Mouse (Mus musculus): ENCODE data around the gene Rbm7. TPM values are rescaled to one million over a fixed set of nuclear protein-coding genes. Genes with fewer than 3 reads are reported as not detected.
"Not testable (repeated sequence)": the region's sequence is repeated elsewhere in the genome, so short reads cannot be mapped to it uniquely, and the experiment has no call there.

The Rbm7 gene
- total RNA-seq, 2 experiments from 2014 or later: 37.2 to 39.8 TPM

DNA sequence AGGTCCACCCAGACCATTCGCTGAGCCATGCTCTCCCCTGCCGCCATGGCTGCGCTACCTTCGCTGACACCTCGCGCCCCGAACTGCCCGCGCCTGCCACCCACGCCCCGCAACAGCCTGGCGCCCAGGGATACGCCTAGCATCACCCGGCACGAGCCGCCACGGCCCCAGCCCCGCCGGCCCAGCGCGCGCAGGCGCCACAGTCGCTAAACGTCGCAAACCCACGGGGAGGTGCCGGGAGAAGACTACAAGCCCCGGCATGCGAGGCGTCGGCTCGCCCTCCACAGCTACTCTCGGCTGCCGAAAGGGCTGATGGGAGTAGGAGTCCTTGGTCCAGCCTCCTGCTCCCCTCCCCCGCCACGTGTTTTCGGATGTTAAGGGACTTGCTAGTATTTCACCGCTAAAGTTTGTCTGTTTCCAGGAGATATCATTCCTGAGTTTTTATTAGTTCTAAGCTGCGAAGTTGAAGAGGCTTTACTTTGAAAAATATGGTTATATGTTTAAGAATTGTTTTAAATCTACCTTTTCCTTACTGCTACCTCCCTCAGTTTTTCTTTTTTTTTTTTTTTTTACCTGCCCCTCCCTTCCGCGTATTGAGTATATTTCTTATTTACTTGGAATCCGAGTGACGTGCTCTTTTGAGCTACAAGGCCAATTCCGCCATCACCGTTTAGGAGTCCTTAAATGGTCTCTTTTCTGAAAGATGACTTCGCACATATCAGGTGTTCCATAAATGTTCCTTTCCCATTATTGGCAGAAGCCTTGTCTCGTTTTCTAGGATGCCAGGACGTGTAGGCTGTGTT is 14.5 kb downstream of the Rbm7 start, which contains the start of gene Rexo2:
Gene Rexo2, minus strand, starts transcription at position 213 of the 803 bp plus-strand sequence.
- DNase-seq (ENCODE audit: low spot score in 2 of 2): peak; percentile 95 to 97

DNA sequence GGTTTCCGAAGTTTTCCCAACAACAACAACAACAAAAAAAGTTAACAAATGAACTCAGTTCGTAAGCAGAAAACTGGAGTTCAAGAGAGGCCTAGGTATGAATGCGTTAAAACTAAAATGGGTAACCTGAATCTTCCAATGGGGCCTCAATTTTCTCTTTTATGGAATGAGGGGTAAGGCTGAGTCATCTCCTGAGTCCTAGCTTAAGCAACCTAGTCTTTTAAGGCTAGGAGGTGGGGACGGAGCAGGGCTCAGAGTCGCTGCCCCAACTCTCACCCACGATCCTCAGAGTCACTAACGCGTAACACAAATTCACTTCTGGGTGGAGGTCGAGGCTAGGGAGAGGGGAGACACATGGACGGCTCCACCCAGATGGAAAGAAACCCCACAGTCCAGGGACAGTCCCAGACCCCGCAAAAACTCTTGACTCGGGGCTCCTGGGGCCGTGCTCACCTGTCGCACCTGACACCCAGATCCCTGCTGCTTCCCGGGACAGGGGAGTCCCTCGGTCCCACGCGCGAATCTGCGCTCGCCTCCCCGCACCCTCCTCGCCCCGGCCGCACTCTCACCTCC is 15.2 kb downstream of the Rbm7 start:
- DNase-seq (ENCODE audit: low spot score in 2 of 2): no peak

GRCm38 (mm10) chr9:48478808-48479207 is 16.3 kb downstream of the Rbm7 start:
- DNase-seq (ENCODE audit: low spot score in 2 of 2): no peak

GRCm38 (mm10) chr9:48476236-48477165 is 18.6 kb downstream of the Rbm7 start:
- no peak for DNase-seq (ENCODE audit: low spot score in 2 of 2)

GRCm38 (mm10) chr9:48474367-48474766 is 20.7 kb downstream of the Rbm7 start:
- no peak for DNase-seq (ENCODE audit: low spot score in 2 of 2)

- no peak for DNase-seq (ENCODE audit: low spot score in 2 of 2)
Observed at GRCm38 (mm10) chr9:48473131-48473530, 22.0 kb downstream of the Rbm7 start.

DNA sequence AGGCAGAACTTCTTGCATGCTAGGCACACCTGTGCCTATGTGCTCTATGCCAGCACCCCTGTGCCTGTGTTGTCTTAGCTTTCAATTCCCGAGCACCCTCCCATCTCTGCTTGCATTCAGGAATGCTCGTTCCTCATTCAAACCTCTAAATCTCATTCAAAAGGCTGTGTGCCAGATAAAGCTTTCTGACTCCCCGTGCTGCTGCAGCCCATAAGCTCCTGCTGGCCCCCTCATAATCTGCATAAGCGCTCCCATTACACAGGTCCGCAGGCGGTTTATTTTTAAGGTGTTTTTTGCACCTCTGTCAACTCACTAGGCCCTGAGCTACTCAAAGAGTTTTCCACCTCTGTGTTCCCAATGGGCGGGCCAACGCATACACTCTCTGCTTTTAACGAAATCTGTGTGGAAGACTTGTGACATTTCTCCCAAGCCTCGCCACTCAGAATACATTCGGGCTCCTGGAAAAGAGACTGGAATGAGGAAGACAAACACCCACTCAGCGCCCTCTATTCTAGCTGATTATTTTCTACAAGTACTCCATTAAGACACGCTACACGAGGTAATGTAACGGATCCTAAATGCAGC is 22.6 kb downstream of the Rbm7 start:
- no peak for DNase-seq (ENCODE audit: low spot score in 2 of 2)

DNA sequence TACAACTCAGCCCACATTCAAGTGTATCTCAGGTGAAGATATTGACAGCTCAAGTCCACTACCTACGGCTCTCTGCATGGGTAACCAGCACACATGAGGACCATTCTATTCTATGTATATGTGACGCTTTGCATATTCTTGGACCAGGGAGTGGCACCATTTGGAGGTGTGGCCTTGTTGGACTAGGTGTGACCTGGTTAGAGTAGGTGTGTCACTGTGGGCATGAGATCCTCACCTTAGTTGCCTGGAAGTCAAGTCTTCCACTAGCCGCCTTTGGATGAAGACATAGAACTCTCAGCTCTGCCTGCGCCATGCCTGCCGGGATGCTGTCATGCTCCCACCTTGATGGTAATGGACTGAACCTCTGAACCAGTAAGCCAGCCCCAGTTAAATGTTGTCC is 27.6 kb downstream of the Rbm7 start:
- DNase-seq (ENCODE audit: low spot score in 2 of 2): not testable (repeated sequence)

DNA sequence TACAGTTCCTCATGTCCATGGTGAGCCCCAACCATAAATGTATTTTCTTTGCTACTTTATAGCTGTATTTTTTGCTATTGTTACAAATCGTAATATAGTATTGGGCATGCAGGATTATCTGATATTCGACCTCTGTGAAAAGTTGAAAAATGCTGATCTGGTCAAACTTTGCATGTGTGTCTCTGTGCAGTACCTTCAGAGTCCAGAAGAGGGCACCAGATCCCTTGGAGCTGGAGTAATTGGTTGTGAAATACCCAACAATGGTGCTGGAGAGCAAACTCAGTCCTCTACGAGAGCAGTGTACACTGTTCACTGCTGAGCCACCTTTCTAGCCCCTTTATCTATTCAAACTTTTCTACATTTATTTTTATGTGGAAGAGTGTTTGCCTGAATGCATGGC is 28.3 kb downstream of the Rbm7 start:
- DNase-seq (ENCODE audit: low spot score in 2 of 2): peak in 1 of 2 experiments; percentile 75

DNA sequence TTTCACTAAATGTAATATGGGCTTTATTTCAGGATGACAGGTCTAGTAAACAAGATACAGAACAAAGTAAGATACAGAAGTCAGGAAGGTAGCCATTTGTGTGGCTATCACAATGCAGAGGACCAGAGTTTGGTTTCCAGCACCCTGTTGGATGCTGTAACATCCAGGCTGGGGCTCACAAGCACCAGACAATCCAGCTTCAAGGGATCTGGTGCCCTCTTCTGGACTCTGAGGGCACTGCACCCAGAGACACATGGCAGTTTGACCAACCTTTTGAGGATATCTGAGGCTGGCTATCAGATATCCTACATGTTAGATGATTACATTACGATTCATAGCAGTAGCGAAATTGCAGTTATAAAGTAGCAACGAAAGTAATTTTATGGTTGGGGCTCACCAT is 29.4 kb downstream of the Rbm7 start:
- no peak for DNase-seq (ENCODE audit: low spot score in 2 of 2)

DNA sequence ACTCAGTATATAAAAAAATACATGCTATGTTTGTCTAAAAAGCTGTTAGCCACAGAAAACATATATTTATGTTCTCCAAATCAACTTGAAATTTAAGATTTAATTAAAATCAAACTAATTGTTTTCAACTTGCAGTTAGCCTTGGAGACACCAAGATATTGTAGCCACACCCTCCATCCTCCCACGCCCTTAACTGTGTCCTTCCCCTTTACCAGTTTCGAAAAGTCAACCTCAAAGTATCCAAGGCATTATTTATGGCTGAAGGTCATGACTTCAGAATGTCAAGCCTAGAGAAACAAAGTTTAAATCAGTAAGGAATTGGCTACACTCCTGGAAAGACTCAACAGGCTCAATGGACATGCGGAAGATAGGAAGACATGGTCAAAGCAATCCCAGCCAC is 33.6 kb downstream of the Rbm7 start:
- DNase-seq (ENCODE audit: low spot score in 2 of 2): no peak

DNA sequence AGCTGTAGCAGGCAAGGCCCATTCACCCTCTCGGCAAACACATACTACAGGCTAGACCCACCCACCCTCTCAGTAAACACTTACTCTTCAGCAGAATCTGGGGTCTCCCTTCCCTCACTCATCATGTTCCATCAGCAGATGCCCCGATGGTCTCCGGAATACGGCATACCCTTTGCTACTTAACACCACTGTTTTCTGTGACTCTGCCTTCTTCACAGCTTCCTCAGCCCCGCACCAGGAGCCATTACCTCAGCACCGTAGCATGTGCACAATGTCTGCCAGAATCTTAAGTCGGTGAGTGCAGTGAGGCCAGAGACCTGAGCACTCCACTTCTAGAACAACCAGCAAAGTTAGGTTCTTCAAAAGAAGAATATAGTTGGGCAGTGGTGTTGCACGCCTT is 34.4 kb downstream of the Rbm7 start:
- DNase-seq (ENCODE audit: low spot score in 2 of 2): no peak

DNA sequence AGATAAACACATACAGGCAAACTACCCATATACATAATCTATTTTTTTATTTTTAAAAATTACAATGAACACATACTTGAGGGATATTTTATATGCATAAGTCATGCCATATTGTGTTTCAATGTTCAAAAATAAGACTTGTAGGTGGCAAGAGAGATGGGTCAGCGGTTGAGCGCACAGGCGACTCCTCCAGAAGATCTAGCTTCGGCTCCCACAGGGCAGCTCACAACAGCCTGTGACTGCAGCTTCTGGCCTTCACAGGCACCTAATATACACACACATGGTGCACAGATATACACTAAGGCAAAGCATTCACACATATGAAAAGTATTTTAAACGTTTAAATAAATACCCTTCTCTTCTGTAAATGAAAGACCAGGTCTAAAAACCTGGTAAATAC is 35.7 kb downstream of the Rbm7 start:
- DNase-seq (ENCODE audit: low spot score in 2 of 2): no peak

DNA sequence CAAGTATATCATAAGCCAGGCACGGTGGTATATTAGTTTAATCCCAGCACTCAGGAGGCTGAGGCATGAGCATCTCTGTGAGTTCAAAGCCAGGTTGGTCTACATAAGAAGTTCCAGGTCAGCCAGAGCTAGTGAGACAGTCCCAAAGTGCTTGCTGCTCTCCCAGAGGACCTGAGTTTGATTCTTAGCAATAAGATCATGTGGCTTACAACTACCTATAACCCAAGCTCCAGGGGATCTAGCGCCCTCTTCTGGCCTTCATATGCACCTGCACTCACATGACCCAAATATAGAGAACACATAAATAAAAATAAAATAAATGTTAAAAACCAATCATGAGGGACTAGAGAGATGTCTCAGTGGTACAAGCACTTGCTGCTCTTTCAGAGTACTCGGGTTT is 36.2 kb downstream of the Rbm7 start:
- DNase-seq (ENCODE audit: low spot score in 2 of 2): no peak

DNA sequence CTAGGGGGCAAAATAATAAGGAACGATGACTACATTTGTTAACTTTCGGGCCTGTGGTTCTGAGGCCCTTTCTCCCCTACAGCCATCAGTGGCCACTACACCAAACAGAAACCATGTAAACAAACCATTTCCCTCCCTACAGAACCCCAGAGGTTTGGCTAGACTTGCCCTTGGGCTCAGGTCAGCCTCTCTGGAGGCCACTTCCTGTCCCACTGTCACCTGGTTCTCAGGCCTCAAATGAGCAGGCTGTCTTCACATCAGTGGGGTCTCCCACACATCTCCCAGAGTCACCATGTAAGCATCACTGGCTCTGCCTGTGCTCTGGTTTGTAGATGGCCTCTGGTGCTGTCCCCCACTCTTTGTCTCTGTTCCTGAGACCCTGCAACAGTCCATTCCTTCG is 39.1 kb downstream of the Rbm7 start:
- DNase-seq (ENCODE audit: low spot score in 2 of 2): no peak

- DNase-seq (ENCODE audit: low spot score in 2 of 2): no peak
Observed at GRCm38 (mm10) chr9:48450066-48450465, 45.0 kb downstream of the Rbm7 start.

DNA sequence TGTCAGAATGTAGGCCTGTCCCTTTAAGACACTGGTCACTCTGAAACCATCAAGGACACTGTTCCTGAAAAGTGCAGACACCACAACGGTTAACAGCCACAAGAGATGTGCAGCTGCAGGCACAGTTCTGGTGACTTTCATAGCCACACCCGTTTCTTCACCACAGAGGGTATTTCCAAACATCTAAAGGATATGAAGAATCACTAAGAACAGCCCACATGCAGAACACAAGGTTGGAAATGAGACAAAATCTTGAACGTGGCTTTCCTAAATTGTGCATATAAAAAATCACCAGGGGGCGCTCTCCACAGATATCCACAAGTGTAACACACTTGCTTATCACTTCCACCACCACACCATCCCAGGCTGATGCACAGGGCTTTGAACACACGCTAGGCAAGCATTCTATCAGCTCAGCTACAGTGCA is 47.3 kb downstream of the Rbm7 start:
- DNase-seq (ENCODE audit: low spot score in 2 of 2): peak in 1 of 2 experiments; percentile 29

GRCm38 (mm10) chr9:48444821-48445220 is 50.3 kb downstream of the Rbm7 start:
- no peak for DNase-seq (ENCODE audit: low spot score in 2 of 2)

- DNase-seq (ENCODE audit: low spot score in 2 of 2): no peak
Observed at GRCm38 (mm10) chr9:48443873-48444272, 51.2 kb downstream of the Rbm7 start.

Measured in layer of hippocampus, adult 18-20 months (tissue).